Mouse (Mus musculus) frontal cortex, adult (tissue): Measurements from ENCODE around the gene Arl13b.

ENCODE experiments used
- ATAC-seq: cut with Nextera tagmentation; 2 replicates; pipeline ENCODE4 v1.9.2; 2017; ENCODE audit warnings: mild to moderate bottlenecking, moderate library complexity, mixed read lengths; ENCODE audit not compliant: low TSS enrichment

Gene Arl13b

DNA sequence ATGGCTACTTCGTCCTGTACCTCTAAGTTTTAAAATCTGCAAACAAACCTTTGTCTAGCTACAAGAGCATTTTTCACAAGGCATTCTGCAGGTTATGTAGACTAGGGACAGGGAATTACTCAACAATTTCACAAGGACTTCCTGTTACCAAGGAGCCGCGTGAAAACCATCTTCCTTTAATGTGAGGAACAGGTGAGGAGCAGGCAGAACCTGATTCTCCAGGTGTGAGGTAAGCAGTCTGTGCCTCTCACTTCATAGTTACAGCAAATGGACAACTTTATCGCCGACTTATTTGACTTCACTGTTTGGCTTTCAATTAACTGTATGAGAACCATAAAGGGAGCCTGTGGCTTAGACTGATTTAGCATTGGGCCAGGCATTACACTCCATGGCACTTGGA, 32.3 kb downstream of the Arl13b start, which contains the start of gene Stx19:
TSS of gene Stx19 (plus strand) at position 186 of the 400 bp plus-strand sequence.
- no peak for ATAC-seq

DNA sequence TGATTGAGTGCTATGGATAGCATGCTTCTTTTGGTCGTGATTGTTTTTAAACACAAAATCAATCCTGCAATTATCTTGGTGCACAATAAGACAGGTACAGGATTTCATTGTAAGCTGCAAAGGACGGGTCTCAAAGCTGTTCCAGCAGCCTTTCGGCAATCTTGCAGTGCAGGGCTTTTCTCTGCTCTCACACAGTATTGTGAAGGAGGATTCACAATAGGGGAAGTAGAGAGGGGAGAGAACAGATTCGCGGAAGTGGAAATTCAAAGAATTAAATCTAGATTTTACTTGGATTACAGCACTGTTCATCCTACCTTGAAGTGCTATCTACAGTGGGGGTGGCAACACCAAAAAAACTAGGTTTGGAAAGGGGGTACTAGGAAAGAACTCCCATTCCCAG, 33.0 kb downstream of the Arl13b start:
- peak; percentile 71 for ATAC-seq

- no peak for ATAC-seq
Measured at GRCm38 (mm10) chr16:62810855-62811254, 36.0 kb downstream of the Arl13b start.

- ATAC-seq = peak; percentile 74
Measured at GRCm38 (mm10) chr16:62807249-62807979, 39.4 kb downstream of the Arl13b start.

DNA sequence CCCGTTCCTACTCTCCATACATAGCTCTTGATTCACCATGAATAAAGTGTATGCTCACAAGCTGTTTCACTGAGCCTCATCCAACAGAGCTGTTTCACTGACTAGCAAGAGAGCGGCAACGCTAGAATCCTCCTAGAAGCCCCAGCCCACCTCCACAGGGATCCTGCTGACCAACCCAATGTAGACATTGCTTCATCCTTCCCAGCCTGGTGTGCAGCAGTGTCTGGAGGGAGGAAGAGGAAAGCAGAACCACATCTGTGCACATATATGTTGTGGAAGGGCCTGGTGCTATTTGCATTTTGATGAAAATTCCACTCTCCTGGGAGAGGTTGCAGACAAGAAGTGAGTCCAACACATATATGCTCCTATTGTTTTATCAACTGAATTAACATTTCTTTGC, 42.2 kb downstream of the Arl13b start:
- ATAC-seq = 0 out of 2 replicates have a peak, but pooled peaks have one; percentile 24

DNA sequence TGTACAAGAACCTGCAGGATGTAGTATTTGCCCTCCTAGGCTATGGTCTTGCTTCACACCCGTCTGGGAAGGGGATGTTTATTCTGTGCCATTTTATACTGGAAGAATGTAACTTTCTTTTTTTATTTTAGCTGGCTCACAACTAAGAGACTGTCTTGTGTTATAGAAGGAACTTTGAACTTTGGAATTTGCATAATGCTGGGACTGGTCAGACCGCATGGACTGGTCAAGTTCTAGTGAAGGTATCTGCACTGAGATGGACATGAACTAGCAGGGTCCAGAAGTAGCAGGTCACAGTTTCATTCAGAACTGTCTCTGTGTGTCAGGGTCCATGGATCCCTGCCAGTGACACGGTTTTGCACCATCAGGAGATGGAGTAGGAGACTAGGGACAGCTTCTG, 47.0 kb downstream of the Arl13b start:
- ATAC-seq = no peak

- ATAC-seq = 0 out of 2 replicates have a peak, but pooled peaks have one; percentile 10
Measured at GRCm38 (mm10) chr16:62799426-62799825, 47.4 kb downstream of the Arl13b start.

- ATAC-seq = peak; percentile 78
Measured at GRCm38 (mm10) chr16:62798808-62799207, 48.0 kb downstream of the Arl13b start.

DNA sequence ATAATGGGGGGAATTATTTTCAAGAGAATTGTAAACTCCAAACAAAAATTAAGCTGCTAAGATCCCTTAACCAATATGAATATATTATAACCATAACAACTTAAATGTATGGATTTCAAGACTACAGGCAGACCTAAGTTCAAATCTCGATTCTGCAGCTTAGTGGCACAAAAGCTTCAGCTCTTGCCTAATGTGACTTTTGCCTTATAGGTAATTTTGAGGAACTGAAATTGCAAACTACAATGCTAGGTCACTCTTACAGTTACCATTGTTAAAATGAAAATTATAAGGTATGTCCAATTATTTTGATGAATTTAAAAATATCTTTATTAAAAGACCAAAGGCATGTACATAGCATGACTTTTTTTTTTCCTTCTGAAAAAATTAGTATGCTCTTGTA, 50.2 kb downstream of the Arl13b start:
- no peak for ATAC-seq

GRCm38 (mm10) chr16:62786621-62787331, 60.1 kb downstream of the Arl13b start, which contains the start of gene Nsun3:
Gene Nsun3 (minus strand): TSS chr16:62786818.
- ATAC-seq = peak; percentile 98

DNA sequence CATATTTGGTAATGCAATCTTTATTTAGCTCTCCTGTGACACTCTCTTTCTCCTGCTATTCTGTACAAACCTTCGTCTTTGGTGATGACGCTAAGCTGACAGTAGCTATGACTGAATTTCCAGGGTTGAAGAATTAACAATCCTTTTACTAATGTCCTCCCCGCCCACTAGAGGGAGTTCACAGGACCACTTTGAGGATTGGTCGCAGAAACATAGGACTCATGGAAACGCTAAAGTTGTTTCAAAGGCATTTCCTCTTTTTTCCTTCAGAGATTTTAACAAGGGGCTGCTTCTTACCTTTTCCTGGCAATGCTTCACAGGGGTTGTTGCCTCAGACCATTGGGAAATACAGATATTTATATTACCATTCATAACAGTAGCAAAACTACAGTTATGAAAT, 64.6 kb downstream of the Arl13b start:
- ATAC-seq = no peak

DNA sequence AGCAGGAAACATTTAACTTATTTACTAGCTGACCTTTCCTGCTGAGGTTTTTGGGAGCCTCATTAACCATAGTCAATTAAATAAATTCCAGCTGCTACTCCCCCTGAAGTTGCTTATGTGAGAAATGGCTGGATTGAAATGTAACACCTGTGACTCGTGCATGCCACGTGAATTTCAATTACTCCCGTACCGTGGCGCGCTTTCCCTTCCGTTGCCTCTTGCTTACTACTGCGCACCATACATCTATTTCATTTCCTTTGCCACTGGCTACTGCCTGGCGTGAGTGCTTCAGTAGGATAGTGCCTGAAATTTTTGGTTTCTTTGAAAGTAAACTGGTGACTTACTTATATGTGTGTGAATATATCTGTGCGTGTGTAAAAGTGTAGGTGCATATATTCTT, 68.6 kb downstream of the Arl13b start:
- no peak for ATAC-seq

DNA sequence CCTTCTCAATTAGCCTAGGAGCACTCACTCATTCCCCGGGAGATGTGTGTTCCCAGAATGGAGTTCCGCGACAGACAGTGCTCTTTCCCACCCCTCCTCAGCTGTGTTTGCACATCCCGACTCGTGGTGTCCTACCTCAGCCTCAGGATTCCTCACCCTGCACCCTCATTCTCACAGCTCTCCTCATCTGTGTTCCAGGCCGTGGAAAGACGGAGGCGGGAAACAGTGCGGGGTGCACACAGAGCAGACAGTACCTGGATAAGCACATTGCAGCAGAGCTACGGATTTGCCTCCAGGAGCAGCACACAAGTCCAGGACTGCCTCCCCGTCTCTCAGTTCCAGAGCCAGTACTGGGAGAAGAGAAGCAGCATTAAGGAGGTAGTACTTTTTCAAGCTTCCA, 70.8 kb downstream of the Arl13b start:
- peak; percentile 90 for ATAC-seq

- ATAC-seq = peak; percentile 72
Measured at GRCm38 (mm10) chr16:62773462-62773861, 73.4 kb downstream of the Arl13b start.

GRCm38 (mm10) chr16:62758340-62758739, 88.5 kb downstream of the Arl13b start:
- ATAC-seq = no peak

- no peak for ATAC-seq
Measured at GRCm38 (mm10) chr16:62755307-62755706, 91.5 kb downstream of the Arl13b start.

- ATAC-seq = no peak
Measured at GRCm38 (mm10) chr16:62753597-62753996, 93.2 kb downstream of the Arl13b start.

DNA sequence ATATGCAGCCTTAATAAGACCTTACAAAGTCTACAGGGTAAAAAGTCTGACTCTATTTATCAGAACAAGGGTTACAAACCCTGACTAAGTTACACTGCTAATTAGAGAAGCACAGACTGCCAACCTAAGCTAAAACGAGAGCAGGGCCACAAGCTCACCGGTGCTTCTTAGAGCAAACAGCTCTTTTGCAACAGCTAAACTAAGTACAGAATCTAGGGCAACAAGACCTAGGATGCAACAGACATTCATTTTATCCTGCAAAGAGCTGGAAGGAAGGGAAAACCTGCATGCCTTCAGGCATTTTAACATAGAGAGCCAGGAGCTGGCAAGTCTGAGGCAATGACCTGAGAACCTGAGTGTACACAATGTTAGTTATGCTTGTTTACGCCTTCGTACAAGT, 93.8 kb downstream of the Arl13b start:
- peak; percentile 98 for ATAC-seq

DNA sequence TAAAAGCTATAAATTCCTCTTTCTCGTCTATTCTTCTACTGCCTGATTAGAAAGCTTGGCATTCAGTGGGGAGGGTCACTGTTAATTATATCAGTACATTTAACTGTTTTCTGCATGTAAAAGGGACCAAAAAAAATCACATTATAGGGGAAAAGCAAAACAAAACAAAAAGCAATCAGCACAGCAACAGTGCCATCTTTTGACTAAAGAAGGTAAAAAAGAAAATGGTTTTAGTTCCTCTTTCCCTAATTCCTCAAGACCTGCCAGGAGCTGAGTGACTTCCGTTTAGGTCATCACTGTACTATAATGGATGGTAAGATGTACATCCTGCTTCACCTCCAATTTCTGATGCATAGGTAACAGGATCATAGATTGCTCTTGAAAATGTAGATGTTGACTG, 101.0 kb downstream of the Arl13b start:
- ATAC-seq = peak; percentile 64; the same call in 1 of the 2 replicates
